Mouse (Mus musculus) heart, embryonic 12.5 days (tissue): Measurements from ENCODE around the gene Ubxn11. TPM values are rescaled to one million over a fixed set of nuclear protein-coding genes. Genes with fewer than 3 reads are reported as not detected.
"Not testable (repeated sequence)": the region's sequence is repeated elsewhere in the genome, so short reads cannot be mapped to it uniquely, and the experiment has no call there.

ENCODE experiments used
- ATAC-seq: fragments of 200-750 bp; cut with Nextera tagmentation; 2 replicates; pipeline ENCODE4 v1.8.0; 2017; ENCODE audit warnings: moderate TSS enrichment, moderate library complexity; ENCODE audit not compliant: insufficient number of reproducible peaks, low FRiP score
- H3K27ac ChIP-seq: fragments of 300-500 bp; sonication (generic); 2 replicates; pipeline ENCODE4 v1.5.1; 2016; ENCODE audit warnings: mild to moderate bottlenecking, moderate library complexity; ENCODE audit not compliant: poor library complexity, severe bottlenecking
- H3K27me3 ChIP-seq: fragments of 300-500 bp; sonication (generic); replicated peaks from 2 replicates; pipeline ENCODE4 v1.6.1; 2016; ENCODE audit warnings: mild to moderate bottlenecking, moderate library complexity
- H3K36me3 ChIP-seq: fragments of 300-500 bp; sonication (generic); 2 replicates; pipeline ENCODE4 v1.6.1; 2016; ENCODE audit warnings: mild to moderate bottlenecking, moderate library complexity
- H3K4me1 ChIP-seq: fragments of 300-500 bp; sonication (generic); replicated peaks from 2 replicates; pipeline ENCODE4 v1.6.1; 2016; ENCODE audit warnings: mild to moderate bottlenecking
- H3K4me2 ChIP-seq: fragments of 300-500 bp; sonication (generic); 2 replicates; pipeline ENCODE4 v1.6.1; 2016; ENCODE audit warnings: mild to moderate bottlenecking, moderate library complexity
- H3K4me3 ChIP-seq: fragments of 300-500 bp; sonication (generic); 2 replicates; pipeline ENCODE4 v1.5.1; 2016; ENCODE audit warnings: mild to moderate bottlenecking
- H3K9ac ChIP-seq: fragments of 300-500 bp; sonication (generic); 2 replicates; pipeline ENCODE4 v1.6.1; 2016; ENCODE audit warnings: mild to moderate bottlenecking, moderate library complexity
- H3K9me3 ChIP-seq: fragments of 300-500 bp; sonication (generic); replicated peaks from 2 replicates; pipeline ENCODE4 v1.6.1; 2016; ENCODE audit warnings: mild to moderate bottlenecking, moderate library complexity
- WGBS: fragments of 180-500 bp; shearing (Covaris S2); methylation state at CpG from one replicate; pipeline ENCODE4 v1.1.7; 2016; 5-methylcytosine and 5-hydroxymethylcytosine counted together
- polyA plus RNA-seq: library from polyadenylated mRNA; unstranded; fragments of >200 nt; fragmentation: Nextera tagmentation; extraction: Ambion mirVana; gene quantifications from 2 replicates; pipeline ENCODE4 v1.2.1, GENCODE M21; 2016

The Ubxn11 gene
- polyA plus RNA-seq, 1 experiment from 2014 or later, result 2.7 TPM

DNA sequence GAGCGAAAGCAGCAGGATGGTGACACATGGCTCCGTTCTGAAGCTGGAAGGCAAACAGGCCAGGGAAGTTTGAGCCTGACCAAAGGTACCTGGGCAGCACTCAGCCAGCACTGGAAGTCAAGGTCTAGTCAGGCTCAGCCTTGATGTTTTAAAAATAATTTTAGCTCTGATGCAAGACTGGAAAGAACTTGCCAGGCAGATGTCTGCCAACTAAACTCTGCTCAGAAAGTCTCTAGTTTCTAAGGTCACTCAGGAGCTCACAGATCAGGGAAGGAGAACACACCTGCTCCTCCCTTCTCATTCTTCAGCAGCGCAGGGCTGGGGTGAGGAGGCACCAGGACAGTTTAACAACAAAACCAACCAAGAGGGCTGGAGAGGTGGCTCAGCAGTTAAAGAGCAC, 52.0 kb downstream of the Ubxn11 start:
- Histone ChIP-seq H3K9ac (no peak overlapping the region), H3K27ac (no peak overlapping the region), H3K4me3 (no peak overlapping the region), H3K9me3 (no peaks in the 10 kb centered on the region), H3K4me1 (peaks cover 17% of the 10 kb centered on the region), H3K4me2 (no peak overlapping the region), H3K36me3 (peaks cover 55% of the 10 kb centered on the region), H3K27me3 (no peaks in the 10 kb centered on the region)
- no peak for ATAC-seq
- 98% methylated on average over 3 of the region's 3 CpGs for WGBS

- 87% methylated on average over 6 of the region's 6 CpGs for WGBS
- Histone ChIP-seq H3K9me3 (no peaks in the 10 kb centered on the region), H3K36me3 (peaks cover 48% of the 10 kb centered on the region), H3K4me1 (peaks cover 17% of the 10 kb centered on the region), H3K9ac (no peak overlapping the region), H3K4me2 (no peak overlapping the region), H3K4me3 (no peak overlapping the region), H3K27me3 (no peaks in the 10 kb centered on the region), H3K27ac (no peak overlapping the region)
- ATAC-seq, result no peak
These were observed 53.2 kb downstream of the Ubxn11 start for GRCm38 (mm10) chr4:134155531-134155930.

DNA sequence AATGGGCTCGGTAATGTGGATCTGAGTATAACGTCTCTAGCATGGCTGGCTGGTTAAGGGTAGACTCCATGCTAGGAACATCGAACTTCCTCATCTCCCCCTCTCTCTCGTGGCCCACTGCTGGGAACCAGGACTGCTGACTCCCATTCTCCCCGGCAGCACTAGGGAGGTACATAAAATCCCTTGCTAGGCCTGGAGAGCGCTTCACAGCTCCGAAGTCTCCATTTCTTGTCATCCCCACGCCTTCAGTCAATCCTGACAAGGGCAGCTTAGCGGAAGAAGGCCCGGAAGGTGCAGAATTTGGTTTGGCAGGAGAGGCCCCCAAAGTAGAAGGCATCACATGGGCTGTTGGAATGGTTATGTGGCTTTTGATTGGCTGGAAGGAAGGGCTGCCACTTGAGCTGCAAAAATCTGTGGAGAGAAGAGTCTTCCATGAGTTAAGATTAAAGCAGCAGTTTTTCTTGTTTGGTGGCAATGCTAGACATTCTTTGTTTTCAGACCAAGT, 53.6 kb downstream of the Ubxn11 start:
- Histone ChIP-seq H3K27ac (no peak overlapping the region; the same call in 1 of the 2 replicates), H3K4me2 (no peak overlapping the region)
- whole genome bisulfite sequencing, result 76% methylated on average over 10 of the region's 10 CpGs

DNA sequence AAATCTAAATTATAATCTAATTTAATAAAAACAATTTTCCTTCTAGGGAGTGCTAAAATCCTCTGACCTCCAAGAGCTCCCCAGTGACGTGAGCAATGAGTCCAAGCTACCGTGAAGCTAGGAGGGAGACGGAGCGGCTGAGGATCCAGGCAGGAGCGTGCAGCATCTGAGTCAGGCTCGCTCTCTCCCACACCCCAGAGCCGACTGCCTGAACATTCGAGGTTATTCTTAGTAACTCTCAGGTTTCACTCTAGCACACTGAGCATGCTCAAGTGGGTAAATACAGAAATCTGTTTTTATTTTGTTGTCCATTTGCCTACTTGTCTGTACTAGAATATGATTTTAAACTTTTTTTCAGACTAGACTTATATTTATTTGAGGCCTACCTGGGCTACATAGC, 54.4 kb downstream of the Ubxn11 start:
- peak; percentile 57; the same call in 1 of the 2 replicates for ATAC-seq
- no peak overlapping the region for H3K4me3 ChIP-seq
- peaks cover 36% of the 10 kb centered on the region for H3K36me3 ChIP-seq
- no peaks in the 10 kb centered on the region for H3K9me3 ChIP-seq
- H3K4me1 ChIP-seq, result peaks cover 17% of the 10 kb centered on the region
- H3K9ac ChIP-seq, result no peak overlapping the region
- H3K27me3 ChIP-seq, result no peaks in the 10 kb centered on the region
- H3K4me2 ChIP-seq, result no peak overlapping the region
- H3K27ac ChIP-seq, result peak overlapping the region; percentile 66
- WGBS, result 19% methylated on average over 8 of the region's 8 CpGs

More for the DNA sequence above, 53.6 kb downstream of the Ubxn11 start:
- Histone ChIP-seq H3K27me3 (no peaks in the 10 kb centered on the region), H3K9ac (no peak overlapping the region), H3K4me3 (no peak overlapping the region), H3K9me3 (no peaks in the 10 kb centered on the region), H3K4me1 (peaks cover 17% of the 10 kb centered on the region), H3K36me3 (peaks cover 44% of the 10 kb centered on the region)
- ATAC-seq, result no peak

- Histone ChIP-seq H3K4me2 (no peak overlapping the region), H3K9me3 (no peaks in the 10 kb centered on the region), H3K36me3 (peaks cover 28% of the 10 kb centered on the region), H3K27ac (peak overlapping the region; percentile 6; the same call in 1 of the 2 replicates), H3K27me3 (no peaks in the 10 kb centered on the region), H3K9ac (no peak overlapping the region), H3K4me3 (no peak overlapping the region), H3K4me1 (peaks cover 17% of the 10 kb centered on the region)
- no peak for ATAC-seq
- WGBS, result 60% methylated on average over 2 of the region's 2 CpGs
These were observed 55.2 kb downstream of the Ubxn11 start for GRCm38 (mm10) chr4:134157558-134157957.

DNA sequence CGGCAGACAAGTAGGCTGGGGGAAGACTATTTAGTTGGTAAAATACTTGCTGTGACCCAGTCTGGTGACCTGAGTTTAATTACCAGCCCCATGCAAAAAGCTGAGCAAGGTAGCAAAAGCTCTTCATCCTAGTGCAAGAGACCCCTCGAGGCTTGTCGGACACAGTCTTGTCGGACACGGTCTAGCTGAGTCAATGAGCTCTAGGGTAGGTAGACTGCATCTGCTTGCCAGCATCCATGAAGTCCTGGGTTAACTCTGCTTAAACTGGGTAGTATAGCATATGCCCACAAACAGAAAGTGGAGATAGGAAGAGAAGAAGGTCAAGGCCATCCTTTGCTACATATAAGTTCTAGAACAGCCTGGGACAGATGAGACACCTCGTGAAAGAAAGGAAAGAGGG, 56.4 kb downstream of the Ubxn11 start:
- peaks cover 17% of the 10 kb centered on the region for H3K4me1 ChIP-seq
- no peaks in the 10 kb centered on the region for H3K27me3 ChIP-seq
- ATAC-seq, result no peak
- no peak overlapping the region for H3K4me2 ChIP-seq
- H3K27ac ChIP-seq, result no peak overlapping the region
- H3K9me3 ChIP-seq, result no peaks in the 10 kb centered on the region
- H3K4me3 ChIP-seq, result no peak overlapping the region
- WGBS, result 82% methylated on average over 6 of the region's 6 CpGs
- H3K36me3 ChIP-seq, result peaks cover 16% of the 10 kb centered on the region
- H3K9ac ChIP-seq, result no peak overlapping the region

DNA sequence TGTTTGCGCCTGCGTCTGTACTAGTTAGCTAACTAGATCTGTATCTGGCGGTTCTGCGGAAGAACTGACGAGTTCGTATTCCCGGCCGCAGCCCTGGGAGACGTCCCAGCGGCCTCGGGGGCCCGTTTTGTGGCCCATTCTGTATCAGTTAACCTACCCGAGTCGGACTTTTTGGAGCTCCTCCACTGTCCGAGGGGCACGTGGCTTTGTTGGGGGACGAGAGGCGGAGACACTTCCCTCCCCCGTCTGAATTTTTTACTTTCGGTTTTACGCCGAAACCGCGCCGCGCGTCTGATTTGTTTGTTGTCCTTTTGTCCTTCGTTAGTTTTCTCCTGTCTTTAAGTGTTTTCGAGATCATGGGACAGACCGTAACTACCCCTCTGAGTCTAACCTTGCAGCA, 57.7 kb downstream of the Ubxn11 start:
- Histone ChIP-seq H3K4me3 (peak overlapping the region; percentile 56), H3K4me1 (peaks cover 23% of the 10 kb centered on the region), H3K9ac (peak overlapping the region; percentile 59), H3K4me2 (peak overlapping the region; percentile 61)
- H3K9me3 ChIP-seq, H3K27ac ChIP-seq, H3K36me3 ChIP-seq, H3K27me3 ChIP-seq, ATAC-seq: not testable (repeated sequence)
- 7% methylated on average over 30 of the region's 30 CpGs for WGBS

DNA sequence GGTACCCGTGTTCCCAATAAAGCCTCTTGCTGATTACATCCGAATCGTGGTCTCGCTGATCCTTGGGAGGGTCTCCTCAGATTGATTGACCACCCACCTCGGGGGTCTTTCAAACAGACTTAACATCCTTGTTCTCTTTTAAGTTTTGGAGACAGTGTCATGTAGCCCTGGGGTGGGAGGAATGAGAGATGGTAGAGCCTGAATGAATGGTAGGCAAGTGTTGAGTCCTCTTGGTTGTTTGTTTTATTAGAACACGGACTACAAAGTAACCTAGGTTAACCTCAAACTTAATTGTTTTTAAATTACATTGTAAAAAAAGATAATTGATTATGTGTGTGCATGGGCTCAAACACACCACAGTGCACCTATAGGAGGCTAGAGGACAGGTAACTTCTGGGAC, 62.2 kb downstream of the Ubxn11 start:
- H3K9me3 ChIP-seq, result no peaks in the 10 kb centered on the region
- H3K4me3 ChIP-seq, result no peak overlapping the region
- no peaks in the 10 kb centered on the region for H3K27me3 ChIP-seq
- peak overlapping the region; percentile 13; the same call in 1 of the 2 replicates for H3K4me2 ChIP-seq
- H3K36me3 ChIP-seq, result peaks cover 14% of the 10 kb centered on the region
- no peak overlapping the region for H3K9ac ChIP-seq
- H3K27ac ChIP-seq, result peak overlapping the region; percentile 71
- H3K4me1 ChIP-seq, result peaks cover 18% of the 10 kb centered on the region
- no peak for ATAC-seq
- WGBS, result 89% methylated on average over 5 of the region's 6 CpGs

DNA sequence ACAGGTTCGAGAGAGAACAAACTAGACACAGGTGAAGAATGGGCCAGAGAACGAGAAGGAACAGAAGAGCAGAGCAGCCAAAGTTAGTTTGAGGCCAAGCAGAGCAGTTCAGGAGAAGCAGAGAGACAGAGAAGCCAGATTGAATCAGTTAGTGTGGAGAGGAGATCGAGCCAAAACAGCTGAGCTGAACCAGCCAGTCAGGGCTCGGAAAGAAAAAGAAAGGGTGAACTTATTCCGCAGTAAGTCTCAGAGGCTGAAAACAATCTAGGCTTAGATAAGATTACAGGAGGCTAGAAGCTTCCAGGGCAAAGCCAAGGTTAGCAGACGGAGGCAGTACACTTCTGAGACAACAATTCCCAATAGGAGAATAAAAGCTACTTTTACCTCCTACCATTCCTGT, 62.7 kb downstream of the Ubxn11 start:
- H3K4me3 ChIP-seq, result no peak overlapping the region
- 17% methylated on average over 6 of the region's 6 CpGs for WGBS
- peaks cover 18% of the 10 kb centered on the region for H3K4me1 ChIP-seq
- H3K36me3 ChIP-seq, result peaks cover 14% of the 10 kb centered on the region
- peak overlapping the region; percentile 71 for H3K27ac ChIP-seq
- H3K9ac ChIP-seq, result no peak overlapping the region
- ATAC-seq, result peak; percentile 33; the same call in 1 of the 2 replicates
- H3K27me3 ChIP-seq, result no peaks in the 10 kb centered on the region
- no peaks in the 10 kb centered on the region for H3K9me3 ChIP-seq
- peak overlapping the region; percentile 13 for H3K4me2 ChIP-seq

- H3K4me2 ChIP-seq, result no peak overlapping the region
- no peak for ATAC-seq
- no peak overlapping the region for H3K4me3 ChIP-seq
- 76% methylated on average over 3 of the region's 3 CpGs for WGBS
- no peak overlapping the region for H3K9ac ChIP-seq
- H3K9me3 ChIP-seq, result no peaks in the 10 kb centered on the region
- H3K36me3 ChIP-seq, result peaks cover 14% of the 10 kb centered on the region
- H3K27ac ChIP-seq, result no peak overlapping the region
- no peaks in the 10 kb centered on the region for H3K27me3 ChIP-seq
- peaks cover 18% of the 10 kb centered on the region for H3K4me1 ChIP-seq
These were observed 63.4 kb downstream of the Ubxn11 start for GRCm38 (mm10) chr4:134165548-134166465.

GRCm38 (mm10) chr4:134166906-134167305, 64.5 kb downstream of the Ubxn11 start:
- 87% methylated on average over 3 of the region's 3 CpGs for WGBS
- Histone ChIP-seq H3K27me3 (no peaks in the 10 kb centered on the region), H3K27ac (no peak overlapping the region), H3K9ac (no peak overlapping the region), H3K4me3 (no peak overlapping the region), H3K9me3 (no peaks in the 10 kb centered on the region), H3K36me3 (peaks cover 21% of the 10 kb centered on the region), H3K4me2 (no peak overlapping the region), H3K4me1 (peaks cover 25% of the 10 kb centered on the region)
- ATAC-seq, result no peak
